Mouse (Mus musculus) neural tube, embryonic 11.5 days (tissue): ENCODE measurements around the gene Hist1h1a. TPM values are rescaled to one million over a fixed set of nuclear protein-coding genes. Genes with fewer than 3 reads are reported as not detected.

ENCODE experiments used
- ATAC-seq: fragments of 200-750 bp; cut with Nextera tagmentation; 2 replicates; pipeline ENCODE4 v1.8.0; 2017; ENCODE audit warnings: moderate number of reproducible peaks, mild to moderate bottlenecking, moderate TSS enrichment, moderate library complexity; ENCODE audit not compliant: insufficient read depth, low FRiP score, low TSS enrichment
- DNase-seq: peaks from one replicate; pipeline ENCODE4 v3.0.0-alpha.2; 2015; ENCODE audit warnings: low spot score
- H3K27ac ChIP-seq: fragments of 300-500 bp; sonication (generic); 2 replicates; pipeline ENCODE4 v1.5.1; 2014; ENCODE audit warnings: low read depth, mild to moderate bottlenecking, low read length
- H3K27me3 ChIP-seq: fragments of 300-500 bp; sonication (generic); 2 replicates; pipeline ENCODE4 v1.6.1; 2014; ENCODE audit warnings: mild to moderate bottlenecking, low read length, mixed read lengths; ENCODE audit not compliant: control insufficient read depth, insufficient read depth
- H3K36me3 ChIP-seq: fragments of 300-500 bp; sonication (generic); 2 replicates; pipeline ENCODE4 v1.6.1; 2014; ENCODE audit warnings: mild to moderate bottlenecking, low read length, moderate library complexity, mixed read lengths; ENCODE audit not compliant: control insufficient read depth, insufficient read depth
- H3K4me1 ChIP-seq: fragments of 300-500 bp; sonication (generic); 2 replicates; pipeline ENCODE4 v1.6.1; 2014; ENCODE audit warnings: low read length, mixed read lengths; ENCODE audit not compliant: control insufficient read depth, insufficient read depth
- H3K4me2 ChIP-seq: fragments of 300-500 bp; sonication (generic); 2 replicates; pipeline ENCODE4 v1.6.1; 2014; ENCODE audit warnings: low read depth, mild to moderate bottlenecking, moderate library complexity
- H3K4me3 ChIP-seq: fragments of 300-500 bp; sonication (generic); 2 replicates; pipeline ENCODE4 v1.5.1; 2014; ENCODE audit warnings: low read depth, low read length
- H3K9ac ChIP-seq: fragments of 300-500 bp; sonication (generic); 2 replicates; pipeline ENCODE4 v1.6.1; 2014; ENCODE audit warnings: mild to moderate bottlenecking, low read length
- H3K9me3 ChIP-seq: fragments of 300-500 bp; sonication (generic); 2 replicates; pipeline ENCODE4 v1.6.1; 2016; ENCODE audit warnings: low read length; ENCODE audit not compliant: control insufficient read depth
- WGBS: fragments of 180-500 bp; shearing (Covaris S2); extraction: QIAGEN DNeasy Blood & Tissue Kit; methylation state at CpG from one replicate; pipeline ENCODE4 v1.1.7; 2014; 5-methylcytosine and 5-hydroxymethylcytosine counted together
- polyA plus RNA-seq: library from polyadenylated mRNA; unstranded; fragments of >200 nt; fragmentation: Nextera tagmentation; extraction: Ambion mirVana; gene quantifications from 2 replicates; pipeline ENCODE4 v1.2.1, GENCODE M21; 2014

Hist1h1a gene
- polyA plus RNA-seq, 1 experiment from 2014 or later = 1.1 TPM

- no peaks in the 10 kb centered on the region for H3K36me3 ChIP-seq
- no peak overlapping the region for H3K4me2 ChIP-seq
- H3K9ac ChIP-seq = no peak overlapping the region
- no peak overlapping the region for H3K27ac ChIP-seq
- H3K9me3 ChIP-seq = no peaks in the 10 kb centered on the region
- WGBS = 94% methylated on average over 5 of the region's 5 CpGs
- H3K4me1 ChIP-seq = no peaks in the 10 kb centered on the region
- ATAC-seq = no peak
- DNase-seq = no peak
- H3K4me3 ChIP-seq = no peak overlapping the region
- no peaks in the 10 kb centered on the region for H3K27me3 ChIP-seq
Observed at GRCm38 (mm10) chr13:23729706-23730105, 33.8 kb upstream of the Hist1h1a start.

DNA sequence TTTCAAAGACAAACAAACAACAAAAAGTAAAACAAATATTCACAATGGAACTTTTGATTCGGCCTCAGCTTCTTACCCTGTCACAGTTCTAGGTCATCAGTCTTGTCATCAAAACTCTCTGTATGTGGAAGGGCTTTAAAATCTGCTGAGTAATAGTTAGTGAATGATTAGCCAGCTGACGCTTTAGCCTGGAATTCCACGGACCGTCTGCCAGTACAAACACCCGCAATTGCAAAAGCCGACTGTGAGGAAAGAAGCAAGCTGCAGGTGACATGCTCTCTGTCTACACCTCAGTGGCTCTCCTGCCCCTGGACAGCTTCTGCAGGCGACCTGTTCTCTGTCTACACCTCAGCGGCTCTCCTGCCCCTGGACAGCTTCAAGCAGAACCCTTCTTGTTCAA lies 33.0 kb upstream of the Hist1h1a start:
- ATAC-seq = no peak
- Histone ChIP-seq H3K27ac (no peak overlapping the region), H3K4me1 (no peaks in the 10 kb centered on the region), H3K27me3 (no peaks in the 10 kb centered on the region), H3K9me3 (no peaks in the 10 kb centered on the region), H3K4me3 (no peak overlapping the region), H3K4me2 (no peak overlapping the region), H3K9ac (no peak overlapping the region), H3K36me3 (no peaks in the 10 kb centered on the region)
- 36% methylated on average over 8 of the region's 8 CpGs for WGBS
- no peak for DNase-seq

DNA sequence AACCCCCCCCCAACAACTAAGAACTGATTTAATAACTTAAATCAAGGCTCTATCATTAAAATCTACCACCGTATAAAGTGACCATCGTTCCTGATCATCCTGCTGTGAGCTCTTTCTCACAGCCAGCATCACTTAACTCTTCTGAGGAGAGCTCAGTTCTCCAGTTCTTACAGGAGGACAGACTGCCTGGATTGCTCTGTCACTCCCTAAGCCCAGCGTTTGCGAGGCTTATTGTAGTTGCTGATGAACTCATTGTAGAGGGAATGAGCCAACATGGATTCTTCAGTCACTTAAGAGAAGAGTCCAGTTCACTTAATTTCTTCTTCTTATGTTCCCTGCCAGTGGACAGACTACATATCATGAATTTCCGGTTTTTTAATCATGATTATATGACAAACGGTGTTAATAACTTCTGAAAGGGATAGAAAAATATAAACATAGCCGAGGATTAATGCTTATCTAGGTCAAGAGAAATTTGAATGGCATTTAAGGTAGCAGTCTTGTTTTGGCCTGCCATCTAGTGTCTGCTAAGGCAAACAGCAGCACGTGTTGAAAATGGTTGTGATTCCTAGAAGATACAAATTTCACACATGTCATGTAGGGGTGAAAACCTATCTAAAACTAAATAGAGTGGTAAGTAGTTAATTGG lies 31.2 kb upstream of the Hist1h1a start:
- H3K9me3 ChIP-seq = no peaks in the 10 kb centered on the region
- no peak overlapping the region for H3K27ac ChIP-seq
- no peaks in the 10 kb centered on the region for H3K4me1 ChIP-seq
- DNase-seq (no peak), ATAC-seq (no peak)
- no peak overlapping the region for H3K4me3 ChIP-seq
- H3K4me2 ChIP-seq = no peak overlapping the region
- no peaks in the 10 kb centered on the region for H3K27me3 ChIP-seq
- no peaks in the 10 kb centered on the region for H3K36me3 ChIP-seq
- WGBS = 28% methylated on average over 8 of the region's 8 CpGs
- H3K9ac ChIP-seq = no peak overlapping the region

GRCm38 (mm10) chr13:23737091-23737490 lies 26.4 kb upstream of the Hist1h1a start:
- Histone ChIP-seq H3K27ac (no peak overlapping the region), H3K4me2 (no peak overlapping the region), H3K36me3 (no peaks in the 10 kb centered on the region), H3K9ac (no peak overlapping the region), H3K4me3 (no peak overlapping the region), H3K9me3 (no peaks in the 10 kb centered on the region), H3K4me1 (0 out of 2 replicates have a peak, but pooled peaks cover 6% of the 10 kb centered on the region), H3K27me3 (no peaks in the 10 kb centered on the region)
- ATAC-seq (no peak), DNase-seq (no peak)
- 66% methylated on average over 5 of the region's 5 CpGs for WGBS

DNA sequence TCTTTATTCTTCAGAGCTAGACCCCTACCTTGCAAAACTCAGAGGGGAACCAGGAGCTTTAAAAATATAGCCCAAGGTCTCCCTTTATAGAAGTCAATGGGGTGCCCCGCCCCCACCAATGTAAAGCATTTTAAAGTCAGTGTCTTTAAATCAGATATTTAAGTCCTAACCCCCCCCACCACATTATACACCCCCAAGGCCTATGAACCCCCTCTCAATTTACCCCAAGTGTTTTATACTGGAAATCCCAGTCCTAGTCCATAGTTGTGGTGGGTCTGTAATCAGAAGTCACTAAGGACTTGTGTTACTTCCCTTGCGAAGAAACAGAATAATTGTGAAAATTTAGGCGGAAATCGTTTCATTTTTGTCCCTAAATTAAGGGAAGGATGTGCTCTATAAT lies 25.4 kb upstream of the Hist1h1a start:
- ATAC-seq (no peak), DNase-seq (no peak)
- peak overlapping the region; percentile 98; the same call in 1 of the 2 replicates for H3K27ac ChIP-seq
- peak overlapping the region; percentile 93; the same call in 1 of the 2 replicates for H3K4me2 ChIP-seq
- WGBS = 24% methylated on average over 4 of the region's 4 CpGs
- H3K4me3 ChIP-seq = no peak overlapping the region
- H3K4me1 ChIP-seq = 0 out of 2 replicates have a peak, but pooled peaks cover 6% of the 10 kb centered on the region
- H3K36me3 ChIP-seq = no peaks in the 10 kb centered on the region
- peak overlapping the region; percentile 81; the same call in 1 of the 2 replicates for H3K9ac ChIP-seq
- H3K27me3 ChIP-seq = no peaks in the 10 kb centered on the region
- H3K9me3 ChIP-seq = no peaks in the 10 kb centered on the region

- Histone ChIP-seq H3K4me2 (peak within 1 kb of the TSS; percentile 93), H3K9ac (peak within 1 kb of the TSS; percentile 81), H3K4me1 (0 out of 2 replicates have a peak, but pooled peaks cover 6% of the 10 kb centered on the region), H3K4me3 (peak within 1 kb of the TSS; percentile 52), H3K36me3 (no peaks in the 10 kb centered on the region), H3K27ac (peak within 1 kb of the TSS; percentile 98), H3K27me3 (no peaks in the 10 kb centered on the region), H3K9me3 (no peaks in the 10 kb centered on the region)
- 0% methylated on average over 30 of the region's 38 CpGs for WGBS
- ATAC-seq (peak; percentile 95), DNase-seq (peak; percentile 94)
Observed at GRCm38 (mm10) chr13:23738677-23739068, 24.8 kb upstream of the Hist1h1a start, which contains the start of gene Hist1h1c. TSS of gene Hist1h1c (plus strand) at chr13:23738808.

DNA sequence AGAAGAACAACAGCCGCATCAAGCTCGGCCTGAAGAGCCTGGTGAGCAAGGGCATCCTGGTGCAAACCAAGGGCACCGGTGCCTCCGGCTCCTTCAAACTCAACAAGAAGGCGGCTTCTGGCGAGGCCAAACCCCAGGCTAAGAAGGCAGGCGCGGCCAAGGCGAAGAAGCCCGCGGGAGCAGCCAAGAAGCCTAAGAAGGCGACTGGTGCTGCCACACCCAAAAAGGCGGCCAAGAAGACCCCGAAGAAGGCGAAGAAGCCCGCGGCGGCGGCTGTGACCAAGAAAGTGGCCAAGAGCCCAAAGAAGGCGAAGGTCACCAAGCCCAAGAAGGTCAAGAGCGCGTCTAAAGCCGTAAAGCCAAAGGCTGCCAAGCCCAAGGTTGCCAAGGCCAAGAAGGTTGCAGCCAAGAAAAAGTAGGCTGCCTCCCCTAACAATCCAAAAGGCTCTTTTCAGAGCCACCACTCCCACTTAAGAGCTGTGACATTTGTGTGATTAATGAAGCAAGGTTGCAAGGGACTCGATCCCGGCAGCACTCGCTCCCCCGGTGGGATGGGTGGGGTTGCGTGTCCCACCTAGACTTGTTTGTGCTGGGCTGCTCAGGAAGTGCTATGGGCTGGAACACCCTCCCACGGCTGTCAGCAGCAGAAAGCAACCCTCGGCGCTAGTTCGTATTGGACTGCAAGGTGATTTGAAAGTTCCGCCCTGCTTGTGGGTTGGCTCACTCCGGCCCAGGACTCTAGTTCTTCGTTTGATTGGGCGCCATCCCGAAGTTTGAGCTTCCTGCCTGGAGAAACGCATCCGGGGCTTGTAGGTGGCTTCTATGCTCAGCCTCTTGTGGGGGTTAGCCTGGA lies 24.2 kb upstream of the Hist1h1a start:
- Histone ChIP-seq H3K9ac (peak overlapping the region; percentile 81), H3K4me3 (peak overlapping the region; percentile 52), H3K36me3 (no peaks in the 10 kb centered on the region), H3K9me3 (no peaks in the 10 kb centered on the region), H3K27ac (peak overlapping the region; percentile 98), H3K4me1 (peaks cover 6% of the 10 kb centered on the region; the same call in 1 of the 2 replicates), H3K27me3 (no peaks in the 10 kb centered on the region), H3K4me2 (peak overlapping the region; percentile 93)
- DNase-seq (peak; percentile 90), ATAC-seq (peak; percentile 82)
- WGBS = under 1% methylated on average over 38 of the region's 39 CpGs

DNA sequence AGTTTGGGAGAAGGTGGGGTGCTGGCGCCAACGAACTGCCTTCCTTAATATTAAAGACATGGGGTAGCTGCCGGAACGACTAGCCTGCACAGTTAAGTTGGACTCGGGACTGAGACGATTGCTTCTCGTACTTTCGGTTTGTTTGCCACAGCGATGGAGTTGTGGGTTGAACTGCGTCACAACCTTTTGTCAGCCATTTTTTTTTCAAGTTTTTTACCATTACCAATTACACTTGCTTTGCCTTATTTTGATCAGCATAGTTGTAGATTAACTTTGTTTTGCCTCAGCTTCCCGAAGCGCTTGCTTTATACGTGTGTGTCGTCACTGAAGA lies 23.6 kb upstream of the Hist1h1a start:
- Histone ChIP-seq H3K4me2 (peak overlapping the region; percentile 93), H3K9me3 (no peaks in the 10 kb centered on the region), H3K36me3 (no peaks in the 10 kb centered on the region), H3K27me3 (no peaks in the 10 kb centered on the region), H3K4me1 (peaks cover 10% of the 10 kb centered on the region; the same call in 1 of the 2 replicates), H3K27ac (peak overlapping the region; percentile 98), H3K4me3 (peak overlapping the region; percentile 52), H3K9ac (peak overlapping the region; percentile 81)
- ATAC-seq (no peak), DNase-seq (no peak)
- 1% methylated on average over 14 of the region's 14 CpGs for WGBS
